Mouse (Mus musculus) bone marrow macrophage, adult 2 months (primary cell): ENCODE measurements at regions not wholly inside any gene's neighbourhood (a gene's known extent, or its start where the extent isn't known, plus 50 kb on each side); places are given as distances from the start of the nearest gene placed in this dataset.
"Not testable (repeated sequence)": the region's sequence is repeated elsewhere in the genome, so short reads cannot be mapped to it uniquely, and the experiment has no call there.

ENCODE experiments used
- H3K27ac ChIP-seq: 2 replicates; pipeline ENCODE4 v1.5.1; 2012; ENCODE audit warnings: low read depth, low read length; ENCODE audit not compliant: insufficient read depth
- H3K4me1 ChIP-seq: 2 replicates; pipeline ENCODE4 v1.6.1; 2012; ENCODE audit warnings: low read length; ENCODE audit not compliant: control insufficient read depth, insufficient read depth
- H3K4me3 ChIP-seq: 2 replicates; pipeline ENCODE4 v1.5.1; 2012; ENCODE audit warnings: mild to moderate bottlenecking, low read length, moderate library complexity; ENCODE audit not compliant: insufficient read depth
- CTCF ChIP-seq: IDR thresholded peaks from 2 replicates; pipeline ENCODE4 v1.5.1; 2012; ENCODE audit warnings: low read depth, mild to moderate bottlenecking, low read length, moderate library complexity
- POLR2A ChIP-seq: IDR thresholded peaks from 2 replicates; pipeline ENCODE4 v1.6.1; 2012; ENCODE audit warnings: mild to moderate bottlenecking, low read depth, low read length, borderline replicate concordance

GRCm38 (mm10) chr3:149055077-149055476, 64.7 kb upstream of the Adgrl2 start:
- Histone ChIP-seq H3K27ac (no peak overlapping the region), H3K4me1 (no peaks in the 10 kb centered on the region), H3K4me3 (no peak overlapping the region)
- TF ChIP-seq POLR2A = no peak

- not testable (repeated sequence) for H3K4me1 ChIP-seq, H3K4me3 ChIP-seq, H3K27ac ChIP-seq
These were observed 62.0 kb upstream of the Adgrl2 start for GRCm38 (mm10) chr3:149052295-149052902.

- TF ChIP-seq CTCF (no peak), POLR2A (no peak)
- H3K4me1 ChIP-seq = no peaks in the 10 kb centered on the region
- H3K4me3 ChIP-seq = no peak overlapping the region
- H3K27ac ChIP-seq = no peak overlapping the region
These were observed 55.0 kb upstream of the Adgrl2 start for GRCm38 (mm10) chr3:149045343-149045742.

- Histone ChIP-seq H3K4me1 (no peaks in the 10 kb centered on the region), H3K27ac (no peak overlapping the region), H3K4me3 (no peak overlapping the region)
- TF ChIP-seq CTCF (no peak), POLR2A (no peak)
These were observed 53.5 kb upstream of the Adgrl2 start for GRCm38 (mm10) chr3:149043901-149044300.

GRCm38 (mm10) chr3:149042527-149042926, 52.2 kb upstream of the Adgrl2 start:
- no peaks in the 10 kb centered on the region for H3K4me1 ChIP-seq
- no peak overlapping the region for H3K4me3 ChIP-seq
- TF ChIP-seq CTCF (no peak), POLR2A (no peak)
- no peak overlapping the region for H3K27ac ChIP-seq

GRCm38 (mm10) chr3:149041188-149041587, 50.8 kb upstream of the Adgrl2 start:
- Histone ChIP-seq H3K4me3 (no peak overlapping the region), H3K4me1 (no peaks in the 10 kb centered on the region), H3K27ac (no peak overlapping the region)
- TF ChIP-seq POLR2A (no peak), CTCF (no peak)
